Mouse (Mus musculus) kidney, adult 2 months (tissue): Measurements from ENCODE around the gene Nell1. TPM values are rescaled to one million over a fixed set of nuclear protein-coding genes. Genes with fewer than 3 reads are reported as not detected.

Experiments used
- DNase-seq: peaks from one replicate; pipeline ENCODE4 v3.0.0; 2021
- H3K27ac ChIP-seq: fragments of 200-500 bp; 2 replicates; pipeline ENCODE4 v1.5.1; 2012; ENCODE audit warnings: low read depth, low read length, control low read depth, inconsistent platforms; ENCODE audit not compliant: insufficient read depth
- H3K27me3 ChIP-seq: fragments of 200-500 bp; replicated peaks from 2 replicates; pipeline ENCODE4 v1.6.1; 2012; ENCODE audit warnings: mild to moderate bottlenecking, moderate library complexity, low read length, inconsistent platforms; ENCODE audit not compliant: control insufficient read depth, insufficient read depth
- H3K36me3 ChIP-seq: fragments of 200-500 bp; 2 replicates; pipeline ENCODE4 v1.6.1; 2012; ENCODE audit warnings: mild to moderate bottlenecking, moderate library complexity, low read length, inconsistent platforms; ENCODE audit not compliant: control insufficient read depth, insufficient read depth
- H3K4me1 ChIP-seq: fragments of 200-500 bp; 2 replicates; pipeline ENCODE4 v1.6.1; 2011; ENCODE audit warnings: low read length; ENCODE audit not compliant: control insufficient read depth, insufficient read depth
- H3K4me3 ChIP-seq: fragments of 200-500 bp; 2 replicates; pipeline ENCODE4 v1.5.1; 2011; ENCODE audit warnings: mild to moderate bottlenecking, low read depth, low read length, control low read depth; ENCODE audit not compliant: insufficient read depth
- CTCF ChIP-seq: fragments of 200-500 bp; conservative IDR thresholded peaks from 2 replicates; pipeline ENCODE4 v1.5.1; 2011; ENCODE audit warnings: low read depth, mild to moderate bottlenecking, control low read depth, low read length, moderate library complexity, mixed read lengths; ENCODE audit not compliant: insufficient read depth, insufficient read length
- POLR2A ChIP-seq: fragments of 200-500 bp; IDR thresholded peaks from one replicate; pipeline ENCODE4 v1.6.1; 2011; ENCODE audit warnings: low read depth, low read length, control low read depth
- WGBS: fragments of 180-500 bp; shearing (Covaris S2); methylation state at CpG from one replicate; pipeline ENCODE4 v1.1.7; 2018; 5-methylcytosine and 5-hydroxymethylcytosine counted together
- polyA plus RNA-seq: library from polyadenylated mRNA; depleted of rRNA; stranded (reverse); fragments of >200 nt; gene quantifications from 2 replicates; pipeline ENCODE4 v1.2.3, GENCODE M21; 2012; rRNA removed

Nell1 gene
- polyA plus RNA-seq, 1 experiment, result not detected

GRCm38 (mm10) chr7:50847921-50848320 lies 873.3 kb downstream of the Nell1 start:
- Histone ChIP-seq H3K4me3 (no peak overlapping the region), H3K27me3 (no peaks in the 10 kb centered on the region), H3K4me1 (no peaks in the 10 kb centered on the region), H3K36me3 (no peaks in the 10 kb centered on the region), H3K27ac (no peak overlapping the region)
- 36% methylated on average over 1 of the region's 1 CpGs for WGBS
- no peak for DNase-seq
- TF ChIP-seq CTCF, result no peak
- no peak for TF ChIP-seq POLR2A

- H3K4me3 ChIP-seq, result no peak overlapping the region
- H3K27me3 ChIP-seq, result no peaks in the 10 kb centered on the region
- H3K36me3 ChIP-seq, result no peaks in the 10 kb centered on the region
- WGBS, result 73% methylated on average over 1 of the region's 1 CpGs
- no peak for DNase-seq
- TF ChIP-seq POLR2A, result no peak
- no peak for TF ChIP-seq CTCF
- no peaks in the 10 kb centered on the region for H3K4me1 ChIP-seq
- H3K27ac ChIP-seq, result no peak overlapping the region
These were observed 875.6 kb downstream of the Nell1 start for GRCm38 (mm10) chr7:50850271-50850670.

GRCm38 (mm10) chr7:50870181-50870580 lies 895.5 kb downstream of the Nell1 start:
- WGBS, result 10% methylated on average over 1 of the region's 1 CpGs
- Histone ChIP-seq H3K4me3 (no peak overlapping the region), H3K27ac (no peak overlapping the region), H3K27me3 (no peaks in the 10 kb centered on the region), H3K36me3 (no peaks in the 10 kb centered on the region), H3K4me1 (no peaks in the 10 kb centered on the region)
- no peak for DNase-seq
- no peak for TF ChIP-seq POLR2A
- TF ChIP-seq CTCF, result no peak

GRCm38 (mm10) chr7:50887625-50888024 lies 913.0 kb downstream of the Nell1 start:
- no peaks in the 10 kb centered on the region; the same call in 1 of the 2 replicates for H3K27me3 ChIP-seq
- H3K4me3 ChIP-seq, result no peak overlapping the region
- 39% methylated on average over 3 of the region's 3 CpGs for WGBS
- TF ChIP-seq CTCF, result no peak
- TF ChIP-seq POLR2A, result no peak
- no peak for DNase-seq
- H3K36me3 ChIP-seq, result no peaks in the 10 kb centered on the region
- H3K4me1 ChIP-seq, result no peaks in the 10 kb centered on the region
- no peak overlapping the region for H3K27ac ChIP-seq

GRCm38 (mm10) chr7:50899541-50900088 lies 925.0 kb downstream of the Nell1 start:
- H3K4me1 ChIP-seq, result no peaks in the 10 kb centered on the region
- no peaks in the 10 kb centered on the region for H3K36me3 ChIP-seq
- WGBS, result 20% methylated on average over 6 of the region's 6 CpGs
- DNase-seq, result no peak
- H3K27me3 ChIP-seq, result no peaks in the 10 kb centered on the region
- no peak for TF ChIP-seq POLR2A
- TF ChIP-seq CTCF, result no peak
- H3K27ac ChIP-seq, result no peak overlapping the region
- no peak overlapping the region for H3K4me3 ChIP-seq

Other genes with a start within 250 kb of the Nell1 start
- 11.4 and 16.2 TPM in 2 replicates for gene Htatip2, start 215.7 kb upstream of the Nell1 start, polyA plus RNA-seq
- 12.1 and 14.6 TPM in 2 replicates for gene Prmt3, start 196.5 kb upstream of the Nell1 start, polyA plus RNA-seq
- 0.03 TPM in 1 of 2 replicates, not detected in the other for gene Slc6a5, start 64.7 kb upstream of the Nell1 start, polyA plus RNA-seq